Mouse (Mus musculus) right cerebral cortex, postnatal 10 days (tissue): ENCODE measurements at regions not wholly inside any gene's neighbourhood (a gene's known extent, or its start where the extent isn't known, plus 50 kb on each side); places are given as distances from the start of the nearest gene placed in this dataset.
A peak's percentile ranks its signal among the peaks of the same experiment; 100 is the strongest.
"Not testable (repeated sequence)": the region's sequence is repeated elsewhere in the genome, so short reads cannot be mapped to it uniquely, and the experiment has no call there.

Experiments used
- DNase-seq, 2 experiments: peaks; one replicate each; pipeline ENCODE4 v3.0.0; 2021; ENCODE audit warnings: low spot score in 2 of 2

DNA sequence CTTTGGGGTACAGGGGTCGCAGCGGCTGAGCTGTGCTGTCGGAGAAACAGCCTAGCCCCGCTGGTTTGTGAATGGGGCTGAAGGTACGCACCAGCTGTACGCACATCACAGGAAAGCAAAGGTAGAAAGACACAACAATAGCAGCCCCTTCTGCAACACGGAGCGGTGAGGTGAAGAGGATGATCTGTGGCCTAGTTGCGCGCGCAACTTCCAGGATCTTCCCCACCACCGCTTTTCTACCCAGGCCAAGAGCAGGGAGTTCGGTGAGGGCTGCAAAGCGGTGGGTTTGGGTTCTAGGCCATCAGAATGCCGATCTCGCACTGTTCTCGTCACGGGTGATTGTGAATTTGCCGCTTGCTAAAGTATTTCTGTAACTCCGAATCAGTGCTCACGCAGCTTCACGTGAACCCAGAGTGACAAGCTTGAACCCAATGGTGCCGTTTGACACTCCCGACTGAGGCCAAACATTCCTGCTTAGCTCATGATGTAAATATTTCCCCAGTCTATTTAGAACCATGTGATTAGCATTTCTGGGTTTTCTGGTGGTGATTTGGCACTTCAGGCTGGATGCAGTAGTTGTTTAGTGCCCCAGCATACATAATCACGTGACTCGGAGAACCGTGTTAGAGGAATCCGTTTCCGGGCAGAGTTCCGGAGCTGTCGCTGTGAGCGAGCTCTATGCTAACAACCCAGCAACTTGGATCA lies 54.7 kb downstream of the Cryaa start:
- no peak for DNase-seq

DNA sequence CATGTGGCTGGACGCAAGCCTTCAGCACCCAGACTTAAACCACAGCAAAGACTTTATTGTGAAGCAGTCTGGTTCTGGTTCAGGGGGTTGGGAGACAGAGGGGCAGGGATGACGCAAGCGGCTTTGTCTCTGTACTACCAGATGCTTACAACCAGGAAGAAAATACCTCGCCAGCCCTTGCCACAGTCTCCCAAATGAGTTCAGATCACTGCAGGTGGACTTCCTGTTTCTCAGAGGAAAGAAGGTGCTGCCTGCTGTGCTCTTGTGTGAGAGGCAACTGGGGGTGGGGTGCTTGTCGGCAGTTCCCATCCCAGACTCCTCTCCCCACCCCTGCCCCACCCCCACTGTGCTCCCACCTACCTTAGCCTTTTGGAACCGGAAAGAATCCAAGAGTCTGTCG lies 56.9 kb downstream of the Cryaa start:
- no peak for DNase-seq

- no peak for DNase-seq
These were observed 59.1 kb downstream of the Cryaa start for GRCm38 (mm10) chr17:31736716-31737115.

GRCm38 (mm10) chr17:31738249-31738648 lies 60.6 kb downstream of the Cryaa start:
- DNase-seq, result no peak

- no peak for DNase-seq
These were observed 62.0 kb downstream of the Cryaa start for GRCm38 (mm10) chr17:31739586-31739985.

- DNase-seq, result no peak
These were observed 62.5 kb downstream of the Cryaa start for GRCm38 (mm10) chr17:31740059-31740458.

GRCm38 (mm10) chr17:31743656-31744055 lies 66.0 kb downstream of the Cryaa start:
- DNase-seq, result no peak

DNA sequence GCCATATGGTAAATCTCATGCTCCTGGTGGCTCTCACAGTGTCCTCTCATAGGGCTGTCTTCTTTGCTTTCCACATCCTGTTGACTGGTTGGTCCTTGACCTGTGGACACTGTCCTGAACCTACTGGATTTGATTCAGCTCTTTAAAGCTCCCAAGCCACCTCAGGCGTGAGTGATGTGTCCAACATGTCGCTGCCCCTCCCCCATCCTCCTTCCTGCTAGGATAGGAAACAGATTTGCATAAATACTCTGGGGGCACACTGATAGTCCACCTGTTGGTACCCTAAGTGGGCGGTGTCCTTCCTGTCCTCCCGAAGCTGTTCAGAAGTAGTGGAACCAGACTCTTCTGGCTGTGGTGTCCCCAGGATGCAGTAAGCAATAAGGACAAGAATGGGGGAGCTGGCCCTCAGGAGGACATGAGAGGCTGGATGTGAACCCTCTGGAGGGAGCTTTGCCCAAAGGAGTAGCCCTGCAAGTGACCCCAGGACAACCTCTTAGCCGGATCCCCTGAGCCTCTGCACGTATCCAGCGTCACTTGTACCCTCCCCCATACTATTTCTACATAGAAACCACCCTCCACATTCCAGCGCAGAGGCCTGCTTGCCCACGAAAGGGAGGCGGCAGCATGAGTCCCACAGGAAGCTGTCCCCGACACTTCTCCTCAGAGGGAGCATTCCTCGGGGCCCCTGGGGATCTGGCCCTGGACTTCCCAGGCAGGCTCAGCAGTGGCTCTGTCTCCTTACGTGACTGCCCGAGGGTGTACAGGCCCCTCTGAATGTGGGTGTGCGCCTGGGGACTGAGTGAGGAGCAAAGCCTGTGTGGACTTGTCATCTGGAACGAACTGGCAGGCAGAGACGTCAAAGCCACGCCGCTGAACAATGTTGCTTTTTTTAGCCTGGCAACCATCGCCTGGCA lies 68.8 kb downstream of the Cryaa start:
- peak in 1 of 2 experiments; percentile 36 for DNase-seq

GRCm38 (mm10) chr17:31747563-31747962 lies 70.0 kb downstream of the Cryaa start:
- DNase-seq, result no peak

DNA sequence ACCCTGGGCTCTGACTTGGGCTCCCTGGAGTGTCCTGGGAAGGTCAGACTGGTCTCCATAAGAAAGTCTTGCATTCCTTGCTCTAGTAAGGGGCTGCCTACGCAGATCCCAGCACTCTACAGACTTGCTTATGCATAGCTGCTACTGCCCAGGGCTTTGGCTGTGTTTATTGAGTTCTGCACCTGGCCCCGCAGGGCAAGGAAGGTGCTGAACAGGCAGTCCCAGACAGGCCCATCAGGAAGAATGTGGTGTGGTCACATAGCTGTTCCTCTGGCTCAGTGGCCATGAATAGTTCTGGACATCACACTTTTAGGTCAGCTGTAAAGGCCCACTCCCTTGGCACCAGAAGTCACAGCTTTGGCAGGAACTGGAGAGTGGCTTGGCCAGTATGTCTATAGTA lies 70.6 kb downstream of the Cryaa start:
- DNase-seq, result no peak

- DNase-seq, result no peak
These were observed 71.4 kb downstream of the Cryaa start for GRCm38 (mm10) chr17:31748971-31749370.

- DNase-seq, result no peak
These were observed 73.7 kb downstream of the Cryaa start for GRCm38 (mm10) chr17:31751262-31751661.

- no peak for DNase-seq
These were observed 75.7 kb downstream of the Cryaa start for GRCm38 (mm10) chr17:31753113-31753858.

GRCm38 (mm10) chr17:31753859-31754229 lies 76.2 kb downstream of the Cryaa start:
- DNase-seq, result no peak

- no peak for DNase-seq
These were observed 82.9 kb downstream of the Cryaa start for GRCm38 (mm10) chr17:31760465-31760864.

- no peak for DNase-seq
These were observed 85.5 kb downstream of the Cryaa start for GRCm38 (mm10) chr17:31763078-31763477.

DNA sequence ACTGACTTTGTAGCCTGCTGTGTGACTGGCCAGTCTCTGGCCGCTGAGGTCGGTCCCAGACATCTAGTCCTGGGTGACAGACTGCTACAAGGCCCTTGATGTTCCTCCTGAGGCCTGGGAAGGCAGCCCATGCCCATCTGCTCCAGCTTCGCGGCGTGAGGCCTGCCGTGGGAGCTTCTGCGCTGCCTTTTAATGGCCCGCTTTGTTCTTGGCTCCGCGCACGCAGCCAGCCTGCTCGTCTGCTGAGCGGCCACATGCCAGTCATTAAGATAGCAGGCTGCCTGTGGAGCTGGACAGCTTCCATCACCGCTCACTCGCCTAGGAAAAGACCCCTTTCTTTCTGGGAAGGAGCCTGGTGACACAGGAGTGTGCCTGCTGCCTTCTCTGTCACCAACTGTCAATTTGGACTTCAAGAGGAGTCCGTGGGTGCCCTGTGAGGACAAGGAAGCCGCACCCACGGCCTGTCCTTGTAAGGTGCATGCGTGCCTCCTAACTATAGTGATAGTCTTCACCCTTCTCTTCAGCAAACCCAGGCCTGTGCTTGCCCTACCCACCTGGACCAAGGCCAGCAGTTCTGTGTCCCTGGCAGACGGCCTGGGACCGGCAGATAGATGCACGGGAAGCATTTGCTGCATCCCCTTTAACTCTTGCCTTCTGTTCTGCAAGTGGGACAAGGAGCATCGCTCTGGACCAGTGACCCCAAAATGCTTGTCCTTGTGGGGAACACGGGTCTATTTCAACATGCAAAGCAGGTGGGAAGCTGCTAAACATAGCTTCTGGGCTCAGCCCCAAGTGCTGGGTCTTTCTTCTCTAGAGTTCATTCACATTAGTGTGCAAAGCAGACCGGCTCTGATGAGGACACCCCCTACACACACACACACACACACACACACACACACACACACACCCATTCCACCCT lies 88.6 kb downstream of the Sik1 start:
- DNase-seq, result peak; percentile 90 to 94

DNA sequence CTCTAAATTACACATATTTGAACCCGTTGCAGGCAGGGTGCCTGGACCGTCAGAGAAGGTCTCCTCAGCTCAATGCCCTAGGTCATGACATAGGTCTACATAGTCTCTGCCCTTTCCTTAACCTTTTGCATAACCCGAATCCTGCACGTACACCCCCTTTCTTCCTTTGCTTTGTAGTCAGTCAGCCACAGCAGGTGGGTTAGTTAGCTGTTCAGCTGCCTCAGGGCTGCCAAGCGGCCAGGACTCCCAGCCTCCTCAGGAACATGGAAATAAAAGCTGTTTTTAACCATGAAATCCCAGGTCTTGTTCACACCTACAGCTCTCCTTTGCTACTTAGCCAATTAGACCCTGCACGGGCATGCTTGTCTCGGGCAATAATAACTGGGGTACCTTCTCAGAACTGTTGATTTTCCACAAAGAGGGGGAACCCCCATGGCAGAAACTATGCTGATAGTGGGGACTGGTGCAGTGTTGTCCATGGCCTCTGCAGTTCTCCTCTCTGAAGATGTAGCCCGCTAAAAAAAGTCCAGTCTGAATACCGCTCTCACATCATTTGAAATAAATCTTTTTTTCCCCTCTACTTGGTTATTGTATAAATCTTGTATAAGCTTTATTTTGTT lies 83.3 kb downstream of the Sik1 start:
- no peak for DNase-seq

GRCm38 (mm10) chr17:31773882-31774281 lies 81.7 kb downstream of the Sik1 start:
- not testable (repeated sequence) for DNase-seq

- DNase-seq, result no peak
These were observed 80.6 kb downstream of the Sik1 start for GRCm38 (mm10) chr17:31775037-31775436.

DNA sequence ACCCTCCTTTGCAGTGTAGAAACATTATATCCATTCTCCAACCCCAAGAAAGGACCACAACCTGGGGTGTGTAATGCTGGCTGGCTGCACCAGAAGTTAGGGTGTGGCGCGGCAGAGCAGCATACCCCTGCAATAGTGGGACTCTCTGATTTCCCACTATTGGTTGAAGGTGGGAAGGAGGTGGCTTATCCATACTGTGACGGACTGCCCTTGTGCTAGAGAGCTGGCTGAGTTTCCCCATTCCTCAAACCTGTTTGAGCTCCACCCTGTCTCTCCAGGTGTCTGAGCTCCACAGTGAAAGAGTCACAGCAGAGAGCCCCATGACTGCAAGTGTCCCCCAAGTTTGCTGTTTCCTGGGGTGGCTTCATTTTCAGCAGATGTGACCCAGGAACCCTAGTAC lies 79.6 kb downstream of the Sik1 start:
- no peak for DNase-seq
